Mouse (Mus musculus): Measurements from ENCODE around the gene Sult2b1.
A peak's percentile ranks its signal among the peaks of the same experiment; 100 is the strongest.

The Sult2b1 gene

DNA sequence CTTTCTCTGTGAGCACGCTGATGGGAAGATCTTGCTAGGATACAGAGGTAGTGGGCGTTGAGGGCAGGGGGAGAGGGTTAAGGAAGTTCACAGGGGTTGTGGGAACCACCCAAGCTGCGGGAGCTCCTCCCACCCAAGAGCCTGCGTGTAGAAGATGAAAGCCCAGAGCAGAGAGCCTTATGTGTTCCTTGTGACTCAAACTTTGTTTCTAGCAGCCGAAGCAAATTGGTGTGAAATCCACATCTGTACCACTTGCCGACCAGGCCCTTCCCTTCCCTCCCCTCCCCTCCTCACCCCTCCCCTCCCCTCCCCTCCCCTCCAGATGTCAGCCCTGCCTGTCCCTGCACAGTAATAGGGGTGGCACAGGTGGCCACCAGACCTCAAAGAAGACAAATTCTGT is 89.4 kb downstream of the Sult2b1 start:
- DNase-seq (ENCODE audit: low read depth, low spot score): peak; percentile 18

DNA sequence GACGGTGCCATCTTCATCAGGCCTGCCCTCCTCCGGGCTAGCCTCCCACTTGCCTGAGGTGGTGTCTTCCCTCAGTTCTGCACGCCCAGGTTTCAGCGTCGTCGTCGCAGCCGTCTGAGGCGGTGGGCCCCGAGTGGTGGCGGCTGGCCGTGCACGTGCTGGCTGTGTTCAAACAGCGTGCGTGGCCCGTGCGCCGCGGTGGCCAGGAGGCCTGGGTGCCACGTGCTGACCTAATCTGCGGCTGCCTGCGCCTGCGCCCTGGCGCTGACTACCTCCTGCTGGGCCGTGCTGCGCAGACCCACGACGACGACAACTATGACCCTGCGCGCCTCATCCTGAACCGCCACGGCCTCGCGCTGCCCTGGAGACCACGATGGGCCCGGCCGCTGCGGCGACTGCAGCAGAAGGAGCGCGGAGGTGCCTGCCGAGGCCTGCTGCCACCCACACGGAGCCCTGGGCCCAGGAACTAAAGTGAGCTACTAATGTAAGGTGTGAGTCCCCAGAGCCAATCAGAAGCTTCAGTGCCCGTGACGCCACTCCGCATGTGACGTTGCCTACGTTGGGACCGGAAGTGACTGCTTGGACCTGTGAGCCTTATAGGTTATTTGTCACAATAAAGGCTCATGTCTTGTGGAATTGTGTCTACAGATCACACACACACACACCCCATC is 90.4 kb downstream of the Sult2b1 start, which contains the start of gene Sec1:
TSS of gene Sec1 (minus strand) at position 482 of the 671 bp plus-strand sequence.
- no peak for DNase-seq (ENCODE audit: low read depth, low spot score)

DNA sequence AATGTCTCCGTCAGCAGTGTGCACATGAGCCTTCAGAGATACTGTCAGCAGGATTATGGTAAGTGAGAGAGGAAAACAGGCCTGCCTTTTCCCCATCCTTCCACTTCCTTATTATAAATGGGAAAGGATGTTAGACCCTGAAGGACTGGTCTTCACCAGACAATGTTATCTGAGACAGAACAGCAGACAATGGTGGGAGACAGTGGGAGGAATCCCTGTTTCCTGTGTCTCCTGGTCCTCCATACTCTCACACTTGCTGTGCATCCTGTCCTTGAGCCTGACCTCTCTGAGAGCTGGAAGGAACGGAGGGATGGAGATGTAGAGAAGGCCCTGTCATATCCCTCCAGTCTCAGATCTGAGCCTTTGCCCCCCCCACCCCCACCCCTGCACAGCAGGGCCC is 92.1 kb downstream of the Sult2b1 start:
- no peak for DNase-seq (ENCODE audit: low read depth, low spot score)

DNA sequence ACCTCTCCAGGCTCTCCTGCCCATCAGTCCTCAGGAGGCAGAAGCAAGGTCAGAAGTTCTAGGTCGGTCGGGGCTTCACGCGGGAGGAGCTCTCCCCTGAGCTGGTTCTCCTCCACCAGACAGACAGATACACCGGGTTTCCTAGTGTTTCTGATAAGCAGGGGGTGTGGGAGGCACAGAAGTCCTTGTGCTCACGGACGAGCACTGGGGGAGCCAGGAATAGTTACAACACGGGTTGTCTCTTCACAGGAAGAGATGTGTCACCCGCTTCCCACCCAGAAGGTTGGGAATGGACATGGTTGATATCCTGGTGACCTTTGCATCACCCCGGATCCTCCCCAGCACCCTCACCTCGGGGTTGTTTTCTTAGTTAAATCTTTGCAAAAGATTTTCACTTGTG is 94.7 kb downstream of the Sult2b1 start:
- no peak for DNase-seq (ENCODE audit: low read depth, low spot score)

DNA sequence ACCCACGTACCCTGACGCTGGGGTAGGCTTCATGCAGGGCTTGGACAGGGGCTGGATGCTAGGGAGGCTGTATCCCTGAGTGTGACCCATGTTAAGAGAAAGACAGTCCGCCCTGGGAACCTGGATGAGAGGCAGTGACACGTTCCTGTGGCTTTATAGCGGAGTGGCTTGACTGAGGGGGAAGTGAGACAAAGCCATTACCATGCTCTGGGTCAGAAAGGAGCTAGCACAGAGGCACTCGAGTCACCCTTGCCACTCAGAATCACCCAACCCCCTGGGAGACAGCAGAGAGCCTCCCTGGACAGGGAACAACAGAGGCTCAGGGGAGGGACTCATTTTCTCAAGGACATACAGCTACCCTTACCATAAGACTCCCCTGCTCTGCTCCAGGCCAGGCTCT is 95.4 kb downstream of the Sult2b1 start:
- peak; percentile 22 for DNase-seq (ENCODE audit: low read depth, low spot score)

DNA sequence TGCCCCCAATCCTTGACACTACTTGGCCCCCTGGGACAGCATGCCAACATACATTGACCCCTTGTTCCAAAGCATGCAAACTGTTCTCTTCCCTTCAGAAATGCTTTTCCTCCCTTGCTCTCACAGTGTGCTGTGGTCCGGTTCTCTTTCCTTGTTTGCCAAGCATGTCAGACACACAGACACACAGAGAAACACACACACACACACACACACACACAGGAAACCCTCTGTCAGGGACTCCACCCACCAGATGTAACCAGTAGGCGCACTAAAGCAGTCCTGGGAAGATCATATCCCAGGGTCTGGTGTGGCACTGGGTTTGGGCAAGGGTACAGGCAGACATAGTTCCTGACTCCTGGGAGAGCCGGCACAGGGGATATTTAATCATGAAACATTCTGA is 97.6 kb downstream of the Sult2b1 start:
- DNase-seq (ENCODE audit: low read depth, low spot score): no peak

DNA sequence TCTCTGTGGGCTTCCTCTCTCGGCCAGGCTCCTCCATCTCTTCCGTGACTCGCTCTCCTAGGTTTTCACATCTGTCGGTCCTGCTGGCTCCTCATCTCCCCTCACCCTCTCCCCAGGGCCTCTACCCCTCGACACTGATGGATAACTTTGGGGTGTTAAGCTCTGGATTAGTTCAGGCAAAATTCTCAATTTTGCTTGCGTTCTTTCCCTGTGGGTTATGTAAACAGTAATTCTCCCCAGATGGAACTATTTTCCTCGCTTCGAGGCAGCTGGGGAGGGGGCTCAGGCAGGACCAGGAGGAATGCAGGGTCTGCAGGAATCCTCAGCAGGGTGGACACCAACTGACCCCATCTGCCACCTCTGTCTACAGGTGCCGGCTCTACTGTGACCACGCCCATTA is 98.7 kb downstream of the Sult2b1 start:
- DNase-seq (ENCODE audit: low read depth, low spot score): no peak

DNA sequence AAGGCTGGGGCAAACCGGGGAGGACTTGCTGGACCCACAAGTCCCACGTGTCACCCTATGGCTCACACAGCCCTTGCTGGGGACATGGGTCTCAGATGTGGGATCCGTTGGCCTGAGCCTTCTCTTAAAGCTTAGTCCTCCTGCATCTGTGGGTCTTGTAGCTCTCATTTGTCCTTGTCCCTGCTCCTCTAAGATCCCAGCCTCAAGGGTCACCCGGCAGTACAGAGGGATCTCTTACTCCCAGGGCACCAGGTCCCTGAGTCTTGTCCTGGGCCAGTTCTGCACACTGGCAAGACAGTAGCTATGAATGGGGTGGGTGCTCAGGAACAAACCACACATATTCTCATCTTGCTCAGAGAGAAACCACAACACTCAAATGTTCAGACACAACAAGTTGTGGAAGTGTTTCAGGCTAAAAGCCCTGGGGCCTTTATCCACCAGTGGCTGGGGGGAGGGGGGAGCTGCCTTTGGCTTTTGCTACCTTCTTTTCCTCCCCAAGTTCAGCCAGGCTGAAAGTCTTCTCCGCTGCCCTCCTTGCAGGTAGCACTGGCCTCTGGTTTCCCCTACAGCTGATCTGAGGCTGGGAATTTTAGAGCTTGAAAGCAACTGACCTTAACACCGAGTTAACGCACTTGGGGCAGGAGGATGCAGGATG is 100.9 kb downstream of the Sult2b1 start, which contains the start of gene Ntn5:
TSS of gene Ntn5 (plus strand) at position 627 of the 655 bp plus-strand sequence.
- no peak for DNase-seq (ENCODE audit: low read depth, low spot score)

DNA sequence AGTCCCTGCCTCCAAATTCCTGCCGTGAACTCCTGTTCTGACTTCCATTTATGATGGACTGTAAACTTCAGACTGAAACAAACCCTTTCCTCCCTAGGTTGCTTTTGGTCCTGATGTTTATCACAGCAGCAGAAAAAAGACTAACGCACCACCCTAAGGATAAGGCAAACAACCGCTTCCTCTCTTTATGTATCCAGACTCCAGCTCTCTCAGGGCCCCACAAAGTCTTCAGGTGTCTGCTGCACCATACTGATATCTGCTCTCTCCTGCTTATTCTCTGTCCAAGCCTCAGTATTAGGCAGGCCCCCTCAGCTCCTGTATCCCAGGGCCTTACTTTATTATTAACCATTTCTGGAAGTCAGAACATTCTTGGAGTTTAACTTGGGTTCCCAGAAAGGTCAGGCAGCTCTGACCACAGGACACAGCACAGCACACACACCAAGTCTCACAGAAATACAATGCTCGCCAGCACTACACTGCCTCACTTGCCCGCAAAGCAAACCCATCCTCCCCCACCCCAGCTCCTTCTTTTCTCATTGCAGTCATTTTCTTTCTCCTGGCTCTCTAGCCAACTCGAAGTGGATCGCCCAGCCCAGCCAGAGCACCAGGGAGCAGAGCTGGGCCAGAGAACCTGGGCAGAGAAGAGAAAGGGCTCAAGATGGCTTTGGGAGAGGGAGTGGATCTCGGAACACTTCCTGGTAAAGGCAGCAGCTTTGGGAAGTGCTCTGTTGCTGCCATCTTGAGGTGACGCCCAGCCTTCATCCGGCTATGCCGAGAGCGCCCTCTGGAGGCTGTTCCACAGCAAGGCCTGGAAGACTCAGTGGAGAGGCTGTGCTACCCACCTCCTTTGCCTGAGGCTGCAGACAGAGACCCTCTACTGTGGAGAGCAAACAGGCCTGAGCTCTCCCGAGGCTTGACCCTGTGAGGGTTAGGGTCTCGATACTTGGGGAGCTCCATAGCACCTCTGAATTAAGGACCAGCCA is 102.0 kb downstream of the Sult2b1 start:
- peak; percentile 91 for DNase-seq (ENCODE audit: low read depth, low spot score)

DNA sequence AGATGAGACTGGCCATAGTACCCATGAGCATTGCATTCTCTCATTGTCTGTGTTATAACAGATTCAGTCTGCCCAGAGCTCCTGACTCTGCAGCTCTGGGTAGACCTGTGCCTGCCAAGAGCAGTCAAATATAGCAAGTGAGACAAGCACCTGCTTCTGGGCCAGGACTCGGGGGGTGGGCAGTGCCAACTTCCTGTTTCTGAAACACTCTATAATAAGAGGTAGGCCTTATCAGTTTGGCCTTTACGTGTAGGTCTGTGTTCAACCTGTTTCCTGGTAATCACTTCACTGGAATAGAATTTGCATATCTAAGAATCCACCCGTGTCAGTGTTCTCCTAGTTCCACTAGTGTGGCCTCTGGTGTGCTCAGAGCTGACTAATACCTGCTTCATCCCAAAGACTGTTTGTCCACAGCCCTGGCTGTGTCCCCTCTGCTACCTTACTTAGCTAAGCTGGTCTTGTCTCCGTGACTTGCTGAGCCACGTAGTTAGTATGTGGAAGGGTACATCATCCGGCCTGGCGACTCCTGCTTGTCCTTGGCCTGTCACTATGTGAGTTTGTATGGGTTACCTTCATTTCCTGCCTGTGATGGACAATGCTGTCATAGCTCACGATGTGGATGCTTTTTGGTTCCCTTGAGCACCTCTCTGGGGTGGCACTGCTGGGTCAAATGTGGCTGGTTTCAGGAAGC is 103.3 kb downstream of the Sult2b1 start:
- peak; percentile 93 for DNase-seq (ENCODE audit: low read depth, low spot score)
